Mouse (Mus musculus) myocyte (in vitro differentiated cells): Measurements from ENCODE around the gene Glyctk. TPM values are rescaled to one million over a fixed set of nuclear protein-coding genes. Genes with fewer than 3 reads are reported as not detected.
A peak's percentile ranks its signal among the peaks of the same experiment; 100 is the strongest.

Source experiments
- H3K27me3 ChIP-seq: one replicate; pipeline ENCODE4 v1.6.1; 2011; ENCODE audit not compliant: control insufficient read depth, insufficient read depth, insufficient read length
- H3K36me3 ChIP-seq: one replicate; pipeline ENCODE4 v1.6.1; 2011; ENCODE audit not compliant: control insufficient read depth, insufficient read depth
- H3K4me2 ChIP-seq: one replicate; pipeline ENCODE4 v1.6.1; 2011; ENCODE audit warnings: low read depth, control low read depth
- H3K4me3 ChIP-seq: one replicate; pipeline ENCODE4 v1.5.1; 2011; ENCODE audit warnings: mild to moderate bottlenecking, control low read depth, moderate library complexity
- H3K79me2 ChIP-seq: one replicate; pipeline ENCODE4 v1.6.1; 2011; ENCODE audit not compliant: control insufficient read depth, insufficient read depth
- H3ac ChIP-seq: one replicate; pipeline ENCODE4 v1.6.1; 2011; ENCODE audit not compliant: control insufficient read depth, insufficient read length
- CEBPB ChIP-seq: IDR thresholded peaks from 2 replicates; pipeline ENCODE4 v1.6.1; 2011; ENCODE audit warnings: mild to moderate bottlenecking, moderate library complexity; ENCODE audit not compliant: poor library complexity, insufficient read depth, severe bottlenecking
- E2F4 ChIP-seq: IDR thresholded peaks from one replicate; pipeline ENCODE4 v1.6.1; 2011; ENCODE audit warnings: mild to moderate bottlenecking, control low read depth, moderate library complexity; ENCODE audit not compliant: insufficient read depth
- MAX ChIP-seq: IDR thresholded peaks from one replicate; pipeline ENCODE4 v1.6.1; 2011; ENCODE audit warnings: low read depth, mild to moderate bottlenecking, control low read depth
- MYOD1 ChIP-seq, 3 experiments: IDR thresholded peaks; one replicate each; pipeline ENCODE4 v1.6.1; 2011; ENCODE audit warnings: control low read depth in 2 of 3, low read depth in 2 of 3, mild to moderate bottlenecking in 2 of 3, moderate library complexity in 1 of 3; ENCODE audit not compliant: insufficient read length in 2 of 3, control insufficient read depth in 1 of 3
- MYOG ChIP-seq, 3 experiments: IDR thresholded peaks; one replicate each; pipeline ENCODE4 v1.6.1; 2011; ENCODE audit warnings: control low read depth in 2 of 3, low read depth in 2 of 3, mild to moderate bottlenecking in 2 of 3; ENCODE audit not compliant: insufficient read length in 2 of 3, control insufficient read depth in 1 of 3, insufficient read depth in 1 of 3
- POLR2A ChIP-seq: IDR thresholded peaks from one replicate; pipeline ENCODE4 v1.6.1; 2011; ENCODE audit warnings: low read depth, mild to moderate bottlenecking, control low read depth, moderate library complexity; ENCODE audit not compliant: insufficient read length
- POLR2AphosphoS2 ChIP-seq: IDR thresholded peaks from one replicate; pipeline ENCODE4 v1.6.1; 2011; ENCODE audit warnings: low read depth, control low read depth; ENCODE audit not compliant: insufficient read length
- REST ChIP-seq: IDR thresholded peaks from one replicate; pipeline ENCODE4 v1.6.1; 2011; ENCODE audit warnings: mild to moderate bottlenecking, control low read depth, moderate library complexity; ENCODE audit not compliant: insufficient read depth, insufficient read length
- SRF ChIP-seq: IDR thresholded peaks from one replicate; pipeline ENCODE4 v1.6.1; 2011; ENCODE audit warnings: low read depth; ENCODE audit not compliant: control insufficient read depth, insufficient read length
- TCF12 ChIP-seq: IDR thresholded peaks from one replicate; pipeline ENCODE4 v1.6.1; 2011; ENCODE audit warnings: mild to moderate bottlenecking, control low read depth; ENCODE audit not compliant: poor library complexity, insufficient read depth, severe bottlenecking
- TCF3 ChIP-seq: IDR thresholded peaks from one replicate; pipeline ENCODE4 v1.6.1; 2011; ENCODE audit warnings: low read depth, control low read depth; ENCODE audit not compliant: insufficient read length
- USF1 ChIP-seq: IDR thresholded peaks from one replicate; pipeline ENCODE4 v1.6.1; 2011; ENCODE audit warnings: low read depth, mild to moderate bottlenecking, control low read depth, moderate library complexity
- polyA plus RNA-seq: library from polyadenylated mRNA; unstranded; fragments of >200 nt; fragmentation: generic; extraction: Trizol; gene quantifications from one replicate; pipeline ENCODE4 v1.2.1, GENCODE M21; 2012; ENCODE audit warnings: missing spikeins

Glyctk gene
- polyA plus RNA-seq, 1 experiment, result 1.1 TPM

DNA sequence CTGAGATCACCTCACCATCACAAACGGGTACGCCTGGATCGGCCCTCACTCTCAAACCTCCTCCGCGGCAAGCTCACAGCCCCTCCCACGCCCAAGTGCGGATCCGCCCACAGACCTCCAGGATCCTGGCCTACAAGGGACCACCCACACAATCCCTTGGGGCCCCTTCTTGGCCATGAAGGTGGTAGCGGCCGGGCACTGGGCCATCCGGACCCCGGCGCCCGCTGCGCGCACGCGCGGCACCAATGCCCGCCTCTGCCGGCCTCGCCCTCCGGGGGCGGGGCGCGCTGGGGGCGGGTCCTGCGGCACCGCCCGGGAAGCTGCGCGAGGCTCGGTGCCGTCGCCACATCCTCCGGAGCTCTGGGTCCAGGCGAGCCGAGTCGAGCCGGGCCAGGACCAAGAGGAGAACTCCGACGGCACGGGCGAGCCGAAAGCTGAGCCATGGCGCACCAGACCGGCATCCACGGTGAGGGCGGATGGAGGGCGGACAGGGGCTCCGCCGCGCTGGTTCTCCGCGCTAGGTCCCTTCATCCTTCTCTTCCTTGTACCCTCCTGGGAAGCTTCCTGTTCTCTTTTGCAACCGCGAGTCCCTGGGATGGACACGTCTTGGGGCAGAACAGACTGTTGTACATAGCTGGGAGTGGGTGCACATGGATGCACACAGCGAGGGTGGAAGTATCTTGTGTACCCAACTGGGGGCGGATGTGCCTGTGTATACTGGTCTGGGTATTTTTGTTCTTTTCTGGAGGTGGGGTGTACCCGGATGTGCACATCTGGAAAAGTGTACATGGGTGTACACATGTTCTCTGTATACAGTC, 45.1 kb upstream of the Glyctk start, which contains the start of gene Twf2:
Gene Twf2, plus strand, starts transcription at position 290 of the 818 bp plus-strand sequence.
- peak within 1 kb of the TSS; percentile 87 for H3K4me2 ChIP-seq
- peak; percentile 37 for TF ChIP-seq POLR2AphosphoS2
- TF ChIP-seq POLR2A, result peak; percentile 76
- no peak for TF ChIP-seq SRF
- no peak for TF ChIP-seq CEBPB
- TF ChIP-seq MAX, result no peak
- H3K4me3 ChIP-seq, result peak within 1 kb of the TSS; percentile 55
- peaks cover 10% of the 10 kb centered on the region for H3K79me2 ChIP-seq
- no peaks in the 10 kb centered on the region for H3K27me3 ChIP-seq
- H3ac ChIP-seq, result peak within 1 kb of the TSS; percentile 56
- no peaks in the 10 kb centered on the region for H3K36me3 ChIP-seq

DNA sequence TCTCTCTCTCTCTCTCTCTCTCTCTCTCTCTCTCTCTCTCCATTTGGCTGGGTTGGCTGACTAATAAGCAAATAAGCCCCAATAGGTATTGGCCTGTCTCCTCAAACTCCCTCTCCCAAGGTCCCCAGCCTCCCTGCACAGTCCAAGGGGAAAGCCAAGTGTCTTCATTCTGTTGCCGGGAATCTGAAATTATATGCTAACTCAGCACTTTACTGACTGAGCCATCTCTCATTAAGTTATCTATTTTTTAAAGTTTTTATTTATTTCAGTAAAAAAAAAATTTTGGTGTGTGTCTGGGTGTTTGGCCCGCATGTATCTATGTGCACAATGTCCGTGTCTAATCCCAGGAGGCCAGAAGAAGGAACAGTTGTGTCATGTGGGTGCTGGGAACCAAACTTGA, 44.0 kb upstream of the Glyctk start:
- TF ChIP-seq MYOG (IDR thresholded peaks at IDR 0.05; ENCODE audit: control insufficient read depth in 1 of 3, insufficient read depth in 1 of 3, insufficient read length in 2 of 3, low read depth in 2 of 3) (no peak), REST (no peak), TCF12 (no peak), E2F4 (no peak), MYOD1 (IDR thresholded peaks at IDR 0.05; ENCODE audit: control insufficient read depth in 1 of 3, insufficient read length in 2 of 3, low read depth in 2 of 3) (no peak), USF1 (no peak), CEBPB (no peak), SRF (no peak), MAX (no peak), POLR2AphosphoS2 (no peak), TCF3 (no peak), POLR2A (no peak)

DNA sequence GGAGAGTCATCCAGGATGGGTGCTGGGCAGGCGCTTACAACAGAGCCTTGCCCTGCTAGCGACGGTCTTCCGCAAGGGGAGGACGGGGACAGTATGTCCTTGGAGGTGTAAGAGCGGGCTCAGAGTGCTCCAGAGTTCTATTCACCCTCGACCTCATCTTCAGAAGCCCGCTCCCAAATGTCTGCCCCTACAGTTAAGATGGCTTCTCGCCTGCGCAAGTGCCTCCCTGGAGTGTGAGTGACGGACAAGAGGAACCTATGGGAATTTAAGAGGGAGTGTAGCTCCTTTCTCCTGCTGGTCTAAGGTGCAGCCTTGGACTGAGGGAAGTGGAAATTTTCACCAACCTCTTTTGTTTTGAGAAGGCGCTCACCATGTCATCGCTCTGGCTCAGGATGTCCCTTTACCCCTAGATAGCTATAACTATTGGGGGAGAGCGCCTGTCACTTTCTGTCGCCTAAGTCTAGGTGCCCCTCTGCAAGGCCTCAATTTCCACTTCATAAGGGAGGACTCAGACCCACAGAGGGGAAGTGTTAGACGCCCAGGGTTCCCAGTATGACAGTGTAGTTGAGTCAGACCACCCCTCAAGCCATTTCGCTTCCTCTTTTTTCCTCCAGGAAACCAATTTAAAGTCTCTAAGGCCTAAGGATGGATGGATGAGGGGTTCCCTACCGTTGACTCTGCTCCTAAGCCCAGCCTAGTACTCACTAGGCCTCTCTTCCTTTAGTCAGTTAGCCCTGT, 41.8 kb upstream of the Glyctk start, which contains the start of gene Ppm1m:
Gene Ppm1m, minus strand, starts transcription at position 212 of the 738 bp plus-strand sequence.
- no peaks in the 10 kb centered on the region for H3K36me3 ChIP-seq
- peak within 1 kb of the TSS; percentile 78 for H3K4me2 ChIP-seq
- H3K79me2 ChIP-seq, result no peaks in the 10 kb centered on the region
- peak within 1 kb of the TSS; percentile 13 for H3ac ChIP-seq
- TF ChIP-seq E2F4 (no peak), MYOG (IDR thresholded peaks at IDR 0.05; ENCODE audit: control insufficient read depth in 1 of 3, insufficient read depth in 1 of 3, insufficient read length in 2 of 3, low read depth in 2 of 3) (no peak), CEBPB (no peak)
- peak within 1 kb of the TSS; percentile 21 for H3K4me3 ChIP-seq
- no peaks in the 10 kb centered on the region for H3K27me3 ChIP-seq

More for the DNA sequence above, 44.0 kb upstream of the Glyctk start:
- Histone ChIP-seq H3K27me3 (no peaks in the 10 kb centered on the region), H3ac (no peak overlapping the region), H3K36me3 (no peaks in the 10 kb centered on the region), H3K79me2 (no peaks in the 10 kb centered on the region), H3K4me3 (peak overlapping the region; percentile 55), H3K4me2 (peak overlapping the region; percentile 87)

DNA sequence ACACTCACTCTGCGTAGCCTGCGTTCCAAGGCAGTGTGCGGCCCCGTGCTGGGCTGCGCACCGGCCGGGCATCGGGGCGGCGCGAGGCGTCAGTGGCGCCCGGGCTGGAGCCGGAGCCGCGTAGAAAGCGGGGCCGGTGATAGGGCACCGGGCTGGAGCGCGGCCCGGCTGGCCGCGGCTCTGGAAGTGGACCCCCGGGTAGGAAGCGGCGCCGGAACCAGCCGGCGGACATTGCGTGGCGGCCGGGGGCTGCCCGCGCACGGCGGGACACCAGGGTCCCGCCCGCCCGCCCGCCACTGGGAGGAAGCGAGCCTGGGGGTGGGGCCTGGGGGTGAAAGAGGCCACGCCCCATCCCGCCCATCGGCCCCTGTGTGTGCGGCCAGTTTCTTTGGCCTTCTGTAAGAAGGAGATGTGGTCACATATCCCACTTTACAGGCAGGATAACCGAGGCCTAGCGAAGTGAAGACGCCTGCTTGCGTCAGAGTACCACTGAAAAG, 41.1 kb upstream of the Glyctk start:
- Histone ChIP-seq H3K79me2 (no peaks in the 10 kb centered on the region), H3K36me3 (no peaks in the 10 kb centered on the region), H3K4me3 (peak overlapping the region; percentile 21), H3K4me2 (peak overlapping the region; percentile 63), H3ac (peak overlapping the region; percentile 13), H3K27me3 (no peaks in the 10 kb centered on the region)
- TF ChIP-seq TCF12, result no peak
- no peak for TF ChIP-seq USF1
- TF ChIP-seq POLR2AphosphoS2, result peak; percentile 18
- peak; percentile 72 for TF ChIP-seq POLR2A
- no peak for TF ChIP-seq REST

DNA sequence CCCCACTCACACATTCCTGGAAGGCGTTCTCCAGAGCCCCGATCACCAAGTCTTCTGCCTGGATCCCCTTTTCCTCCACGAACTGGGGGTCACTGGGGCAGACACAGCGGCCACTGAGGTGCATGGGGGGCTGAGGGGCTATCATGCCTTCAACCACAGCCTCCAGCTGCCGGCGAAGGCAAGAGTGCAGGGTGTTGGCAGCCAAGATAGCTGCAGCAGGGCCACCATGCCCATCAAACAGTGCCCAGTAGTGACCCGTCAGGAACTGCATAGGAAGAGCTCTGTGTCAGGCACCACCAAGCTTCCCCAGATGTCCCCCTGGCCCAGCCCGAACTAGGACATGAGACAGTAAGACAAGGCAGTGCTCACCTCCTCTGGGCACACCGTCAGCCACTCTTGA, 39.8 kb upstream of the Glyctk start:
- Histone ChIP-seq H3K4me2 (no peak overlapping the region), H3ac (no peak overlapping the region), H3K4me3 (peak overlapping the region; percentile 21), H3K36me3 (no peaks in the 10 kb centered on the region), H3K27me3 (no peaks in the 10 kb centered on the region), H3K79me2 (no peaks in the 10 kb centered on the region)
- TF ChIP-seq MYOD1 (IDR thresholded peaks at IDR 0.05; ENCODE audit: control insufficient read depth in 1 of 3, insufficient read length in 2 of 3, low read depth in 2 of 3) (no peak), TCF3 (no peak), MYOG (IDR thresholded peaks at IDR 0.05; ENCODE audit: control insufficient read depth in 1 of 3, insufficient read depth in 1 of 3, insufficient read length in 2 of 3, low read depth in 2 of 3) (no peak), SRF (no peak), POLR2A (no peak), USF1 (no peak), POLR2AphosphoS2 (no peak), E2F4 (no peak), CEBPB (no peak), REST (no peak), TCF12 (no peak), MAX (no peak)
